Mouse (Mus musculus): Measurements from ENCODE around the gene Gm11127.
A peak's percentile ranks its signal among the peaks of the same experiment; 100 is the strongest.
"Not testable (repeated sequence)": the region's sequence is repeated elsewhere in the genome, so short reads cannot be mapped to it uniquely, and the experiment has no call there.

The Gm11127 gene

DNA sequence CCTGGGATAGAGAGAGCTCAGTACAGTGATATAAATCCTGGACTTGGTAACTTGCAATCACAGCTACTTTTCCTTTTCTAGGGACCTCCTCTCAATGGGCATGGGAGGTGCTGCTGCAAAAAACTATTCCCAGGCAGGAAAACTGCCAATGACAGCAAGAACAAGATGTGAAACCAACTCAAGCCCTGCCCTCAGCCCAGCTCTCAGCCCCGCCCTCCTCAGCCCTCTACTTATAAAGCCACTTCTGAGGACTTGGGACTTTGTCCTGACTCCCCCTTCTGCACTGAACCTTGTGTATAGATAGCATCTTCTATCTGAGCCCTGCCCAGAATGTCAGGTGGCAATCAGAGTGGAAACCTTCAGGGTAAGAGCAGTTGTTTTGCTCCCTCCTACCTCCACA is at the start of gene Gm11127:
Gm11127 (minus strand) TSS at position 10 of the 400 bp plus-strand sequence.
- not testable (repeated sequence) for DNase-seq (ENCODE audit: low read depth, low spot score)

DNA sequence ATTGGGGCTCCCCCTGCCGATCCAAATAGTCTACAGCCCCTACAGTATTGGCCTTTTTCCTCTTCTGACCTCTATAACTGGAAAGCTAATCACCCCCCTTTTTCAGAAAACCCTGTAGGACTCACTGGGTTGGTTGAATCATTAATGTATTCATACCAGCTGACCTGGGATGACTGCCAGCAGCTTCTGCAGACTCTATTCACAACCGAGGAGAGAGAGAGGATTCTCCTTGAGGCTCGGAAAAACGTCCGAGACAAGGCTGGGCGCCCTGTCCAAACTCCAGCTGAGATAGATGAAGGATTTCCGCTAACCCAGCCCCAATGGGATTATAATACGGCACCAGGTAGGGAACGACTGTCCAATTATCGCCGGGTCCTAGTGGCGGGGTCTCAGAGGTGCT is 43.9 kb upstream of the Gm11127 start:
- not testable (repeated sequence) for DNase-seq (ENCODE audit: low read depth, low spot score)

DNA sequence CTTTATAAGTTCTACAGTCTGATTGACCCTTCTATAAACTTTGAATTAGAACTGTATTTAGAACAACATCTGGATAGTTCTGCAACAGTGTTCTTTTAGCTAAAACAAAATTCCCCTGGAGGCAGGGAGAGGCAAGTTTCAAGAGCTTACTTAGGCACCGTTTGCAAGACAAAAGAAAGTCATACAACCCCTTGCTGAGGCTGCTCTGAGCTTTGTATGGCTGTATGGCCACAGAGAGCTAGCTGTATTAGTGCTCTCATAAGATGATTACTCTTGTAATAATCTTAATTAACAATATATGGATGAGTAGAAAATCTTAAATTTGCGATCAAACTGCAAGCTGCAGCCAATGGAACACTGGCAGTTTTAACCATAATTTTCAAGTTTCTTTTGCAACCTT is 41.4 kb upstream of the Gm11127 start:
- DNase-seq (ENCODE audit: low read depth, low spot score) = peak; percentile 89

DNA sequence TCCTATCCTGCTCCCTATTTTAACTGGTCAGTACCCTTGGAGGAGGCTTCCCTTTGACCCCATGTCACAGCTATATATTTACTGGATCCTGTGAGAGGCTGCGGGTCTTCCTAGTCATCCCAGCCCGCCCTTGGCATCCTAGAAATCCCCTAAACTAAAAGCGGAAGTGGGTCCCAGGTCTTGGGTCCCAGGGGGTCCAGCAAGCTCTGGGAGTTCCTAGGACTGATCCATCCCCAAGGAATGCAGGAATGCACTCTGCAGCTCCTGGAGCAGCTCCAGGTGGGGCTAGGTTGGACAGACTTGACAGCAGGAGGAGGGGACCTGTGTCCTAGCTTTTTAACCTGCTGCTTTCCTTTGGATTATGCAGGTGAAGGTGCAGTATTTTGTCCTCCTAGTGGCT is 35.8 kb upstream of the Gm11127 start:
- peak; percentile 83 for DNase-seq (ENCODE audit: low read depth, low spot score)

DNA sequence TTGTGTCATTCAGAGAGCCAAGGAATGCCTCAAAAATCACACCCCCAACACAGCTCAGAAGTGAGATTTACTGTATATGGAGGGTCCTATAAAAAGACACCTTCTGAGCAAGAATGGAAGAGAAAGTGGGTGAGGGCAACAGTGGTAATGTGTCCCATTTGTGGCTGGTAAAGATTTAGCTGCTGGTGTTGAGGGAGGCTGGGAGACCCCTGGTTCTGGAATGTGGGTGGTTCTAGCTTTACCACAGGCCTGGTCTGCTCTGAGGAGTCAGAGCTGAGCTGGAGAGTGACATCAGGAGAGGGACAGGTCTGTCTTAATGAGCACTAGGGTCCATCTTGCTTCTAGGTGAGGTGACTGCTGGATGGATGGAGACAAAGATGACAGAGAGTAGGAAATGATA is 34.3 kb upstream of the Gm11127 start:
- DNase-seq (ENCODE audit: low read depth, low spot score) = not testable (repeated sequence)

DNA sequence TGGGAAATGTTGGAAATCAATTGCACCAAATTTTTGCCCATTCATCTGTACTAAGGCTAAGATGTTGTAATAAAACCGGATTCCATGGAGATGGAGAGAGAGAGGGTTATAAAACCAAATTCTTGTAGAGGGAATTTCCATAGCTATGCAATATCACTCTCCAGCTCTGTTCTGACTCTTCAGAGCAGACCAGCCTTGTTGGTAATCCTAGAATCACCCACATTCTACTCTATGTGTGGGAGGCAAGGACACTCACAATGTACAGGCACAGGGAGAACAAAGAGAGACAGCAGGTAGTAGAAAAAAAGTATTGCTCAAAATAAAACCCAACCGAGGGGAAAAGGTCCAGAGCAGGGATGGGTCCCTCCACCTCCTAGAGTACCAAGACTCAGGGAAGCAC is 33.8 kb upstream of the Gm11127 start:
- not testable (repeated sequence) for DNase-seq (ENCODE audit: low read depth, low spot score)

DNA sequence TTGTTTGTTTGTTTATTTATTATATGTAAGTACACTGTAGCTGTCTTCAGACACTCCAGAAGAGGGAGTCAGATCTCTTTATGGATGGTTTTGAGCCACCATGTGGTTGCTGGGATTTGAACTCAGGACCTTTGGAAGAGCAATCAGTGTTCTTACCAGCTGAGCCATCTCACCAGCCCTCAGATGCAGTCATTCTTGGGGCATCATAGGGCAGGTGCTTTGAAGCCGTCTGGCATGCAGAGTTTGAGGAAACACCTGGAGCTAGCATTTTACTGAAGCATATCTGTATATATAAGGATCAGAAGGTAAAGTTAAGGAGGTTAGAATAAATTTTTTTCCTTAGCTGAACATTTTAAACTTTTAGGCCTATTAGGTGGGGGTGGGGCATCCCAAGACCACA is 27.8 kb upstream of the Gm11127 start:
- DNase-seq (ENCODE audit: low read depth, low spot score) = not testable (repeated sequence)

DNA sequence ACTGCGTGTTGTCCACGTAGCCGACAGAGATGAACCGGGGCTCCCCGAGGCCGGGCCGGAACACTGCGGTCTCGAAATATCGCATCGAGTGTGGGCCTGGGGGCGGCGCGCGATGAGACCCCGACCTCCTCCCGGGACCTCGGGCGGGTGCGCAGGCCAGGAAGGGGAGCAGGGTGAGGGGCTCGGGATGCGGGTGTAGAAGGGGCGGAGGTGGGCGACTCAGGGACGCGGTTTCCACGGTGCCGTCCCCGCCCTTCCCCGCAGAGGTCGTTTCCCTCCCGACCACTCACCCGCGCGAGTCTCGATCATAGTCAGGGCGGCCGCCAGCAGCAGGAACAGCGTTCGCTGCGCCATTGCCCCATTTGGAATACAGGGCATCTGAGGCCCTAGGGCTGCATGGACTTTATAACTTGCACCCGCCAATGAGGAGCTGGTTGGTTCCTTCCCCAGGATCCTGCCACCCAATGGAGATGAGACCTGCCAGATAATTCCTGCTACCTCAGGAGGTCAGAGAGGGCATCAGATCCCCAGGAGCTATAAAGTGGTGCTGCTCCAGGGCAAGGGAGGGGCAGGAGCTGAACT is 25.8 kb upstream of the Gm11127 start:
- DNase-seq (ENCODE audit: low read depth, low spot score) = peak; percentile 54

DNA sequence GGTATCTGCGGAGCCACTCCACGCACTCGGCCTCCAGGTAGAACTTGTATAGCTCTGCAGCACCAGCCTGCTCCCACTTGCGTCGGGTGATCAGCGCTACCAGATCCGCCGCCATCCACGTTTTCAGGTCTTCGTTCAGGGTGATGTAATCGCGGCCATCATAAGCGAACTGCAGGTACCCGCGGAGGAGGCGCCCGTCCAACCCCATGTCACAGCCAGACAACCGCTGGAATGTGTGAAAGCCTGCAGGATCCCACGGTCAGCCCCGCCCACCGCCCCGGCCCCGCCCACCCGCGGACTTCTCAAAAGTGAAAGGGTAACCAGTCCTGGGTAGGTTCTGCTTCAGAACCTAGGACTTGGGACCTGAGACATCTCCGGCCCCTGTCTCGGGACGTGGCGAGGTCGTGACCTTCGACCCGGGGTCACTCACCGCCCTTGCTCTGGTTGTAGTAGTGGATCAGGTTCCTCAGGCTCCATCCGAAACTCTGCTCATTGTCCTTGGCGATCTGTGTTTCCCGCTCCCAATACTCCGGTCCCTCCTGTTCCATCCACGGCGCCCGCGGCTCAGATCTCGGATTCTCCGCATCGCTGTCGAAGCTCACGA is 25.2 kb upstream of the Gm11127 start:
- peak; percentile 94 for DNase-seq (ENCODE audit: low read depth, low spot score)

DNA sequence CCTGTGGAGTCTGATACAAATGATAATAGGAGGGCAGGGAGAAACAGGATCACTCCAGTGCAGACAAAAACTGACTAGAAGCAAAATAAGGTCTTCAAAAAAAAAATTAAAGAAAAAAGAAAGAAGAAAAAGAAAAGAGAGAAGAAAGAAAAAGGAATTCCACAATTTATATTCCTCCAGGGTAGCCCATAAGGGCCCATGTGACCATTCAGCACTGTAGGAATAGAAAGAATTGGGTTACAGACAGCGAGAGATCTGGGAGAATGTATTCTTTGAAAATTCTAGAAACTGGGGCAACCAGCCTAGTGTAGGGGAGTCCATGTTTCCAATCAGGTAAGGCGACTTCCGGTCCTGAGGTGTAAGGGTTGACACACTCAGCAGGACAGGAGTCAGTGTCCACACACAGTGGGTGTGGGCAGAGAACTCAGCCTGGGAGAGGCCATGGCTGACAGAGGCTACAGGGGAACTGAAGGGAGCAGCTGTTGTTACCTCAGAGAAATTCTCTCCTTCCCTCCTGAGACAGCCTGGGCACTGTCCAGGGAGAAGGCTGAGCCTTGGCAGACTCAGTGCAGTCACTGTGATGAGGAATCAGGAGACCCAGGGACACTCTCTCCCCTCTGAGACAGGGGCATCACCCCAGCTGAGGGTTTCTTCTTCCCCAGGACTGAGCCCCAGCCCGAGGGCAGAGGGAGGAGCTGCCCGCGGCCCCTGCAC is 24.5 kb upstream of the Gm11127 start:
- DNase-seq (ENCODE audit: low read depth, low spot score) = not testable (repeated sequence)

DNA sequence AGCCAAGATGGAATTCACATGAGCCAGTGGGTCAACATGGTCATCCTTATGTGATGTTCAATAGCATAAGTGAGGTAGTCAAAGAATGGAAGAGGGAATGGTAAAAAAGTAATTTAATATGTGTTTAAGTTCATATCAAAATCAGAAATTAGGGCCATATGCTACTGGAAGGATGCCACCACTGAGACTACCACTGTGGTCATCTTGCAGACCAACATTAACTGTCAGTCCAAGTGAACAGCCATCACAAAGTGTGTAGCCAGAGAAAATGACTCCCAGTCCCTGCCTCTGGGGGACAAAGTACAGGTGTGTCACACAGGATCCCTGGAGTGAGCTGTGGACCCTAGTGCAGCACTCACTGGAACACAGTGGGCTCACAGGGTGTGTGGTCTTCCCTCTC is 23.7 kb upstream of the Gm11127 start:
- DNase-seq (ENCODE audit: low read depth, low spot score) = not testable (repeated sequence)

DNA sequence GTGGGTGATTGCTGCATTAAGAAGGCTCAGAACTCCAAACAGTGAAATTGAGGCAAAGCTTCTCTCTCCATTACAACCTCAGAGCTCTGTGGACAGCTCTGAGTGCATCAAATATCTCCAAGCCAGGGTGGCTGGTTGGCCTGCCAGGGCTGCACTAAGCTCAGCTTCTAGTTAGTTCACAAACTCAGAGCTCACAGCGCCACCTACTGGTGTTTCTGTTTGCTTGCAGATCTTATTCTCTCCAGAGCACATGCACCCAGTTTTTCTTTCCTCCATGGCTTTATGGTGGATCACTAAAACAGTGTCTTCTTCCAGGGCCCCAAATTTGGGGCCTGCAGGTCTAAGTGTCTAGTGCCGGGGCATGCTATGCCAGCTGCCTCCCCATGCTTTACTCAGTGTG is 2.7 kb upstream of the Gm11127 start:
- DNase-seq (ENCODE audit: low read depth, low spot score) = peak; percentile 93

DNA sequence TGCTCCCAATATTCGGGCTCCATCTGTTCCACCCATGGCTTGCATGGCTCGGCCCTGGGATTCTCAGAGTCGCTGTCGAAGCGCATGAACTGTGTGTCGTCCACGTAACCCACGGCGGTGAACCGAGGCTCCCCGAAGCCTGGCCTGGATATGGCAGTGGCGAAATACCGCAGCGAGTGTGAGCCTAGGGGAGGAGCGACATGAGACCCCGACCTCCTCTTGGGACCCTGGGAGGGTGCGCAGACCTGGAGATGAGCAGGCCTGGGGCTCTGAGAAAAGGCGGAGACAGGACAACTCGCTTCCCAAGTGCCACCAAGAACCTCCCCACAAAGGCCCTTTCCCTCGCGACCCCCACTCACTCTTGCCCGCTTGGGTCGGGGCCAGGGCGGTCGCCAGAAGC is 244 bp downstream of the Gm11127 start:
- not testable (repeated sequence) for DNase-seq (ENCODE audit: low read depth, low spot score)

DNA sequence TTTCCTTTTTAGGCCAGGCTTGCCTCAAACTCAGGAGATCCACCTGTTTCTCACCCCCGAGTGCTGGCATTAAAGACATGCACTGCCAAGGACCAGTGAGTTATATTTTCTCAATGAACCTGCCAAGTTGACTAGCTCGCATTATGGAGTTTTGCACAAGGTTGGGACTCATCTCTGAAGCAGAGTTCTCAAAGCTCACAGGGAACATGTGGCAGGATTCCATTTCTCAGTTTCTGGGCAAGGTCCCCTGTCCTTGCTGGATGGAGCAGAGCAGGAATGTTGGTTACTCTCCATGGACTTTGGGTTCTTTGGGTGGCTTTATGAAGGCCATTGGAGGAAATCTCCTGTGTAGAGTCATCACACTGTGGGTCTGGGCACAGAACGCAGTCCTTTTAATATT is 14.9 kb downstream of the Gm11127 start:
- no peak for DNase-seq (ENCODE audit: low read depth, low spot score)

DNA sequence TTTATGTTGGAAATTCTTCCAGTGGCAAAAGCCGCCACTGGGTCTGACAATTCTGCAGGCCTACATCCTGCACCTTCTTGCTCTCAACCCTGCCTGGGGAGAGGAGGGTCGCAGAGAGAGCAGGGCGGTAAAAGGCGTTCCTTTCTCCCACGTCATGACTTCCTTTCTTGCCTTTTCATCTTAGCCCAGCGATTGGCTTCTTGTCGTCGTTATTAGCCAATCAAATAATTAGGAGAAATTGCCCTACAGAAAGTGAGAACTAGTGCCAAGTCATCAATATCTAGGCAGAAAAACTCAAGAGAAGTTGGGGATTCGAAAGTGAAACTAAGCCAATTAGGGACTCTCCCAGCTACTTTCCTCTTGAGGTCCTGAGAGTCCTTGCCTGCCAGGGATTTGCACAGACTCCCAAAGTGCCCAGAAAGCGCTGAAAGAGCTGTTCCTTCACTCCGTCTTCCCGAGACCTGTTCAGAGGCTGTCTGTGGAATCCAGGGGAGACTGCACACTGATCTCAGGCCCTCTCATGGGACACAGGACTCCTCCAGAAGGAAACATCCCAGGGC is 15.5 kb downstream of the Gm11127 start, which contains the start of the genes H2-T22 and Gm6034:
H2-T22 (minus strand) TSS at position 138 of the 560 bp plus-strand sequence.
Gm6034 (plus strand) TSS at position 352 of the 560 bp plus-strand sequence.
- DNase-seq (ENCODE audit: low read depth, low spot score) = peak; percentile 83

DNA sequence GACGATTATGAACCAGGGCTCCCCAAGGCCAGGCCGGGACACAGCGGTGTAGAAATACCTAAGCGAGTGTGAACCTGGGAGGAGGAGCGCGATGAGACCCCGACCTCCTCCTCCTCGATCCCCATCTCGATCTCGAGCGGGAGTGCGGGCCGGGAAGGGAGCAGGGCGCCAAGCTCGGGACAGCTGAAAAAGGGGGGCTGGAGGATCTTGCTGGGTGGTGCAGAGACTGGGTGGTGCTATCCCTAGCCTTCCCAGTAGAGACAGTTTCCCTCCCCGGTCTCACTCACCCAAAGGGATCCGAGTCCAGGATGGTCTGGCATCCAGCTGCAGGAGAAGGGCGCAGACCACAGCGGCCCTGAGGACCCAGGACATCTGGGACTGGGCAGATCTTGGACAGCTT is 16.1 kb downstream of the Gm11127 start:
- not testable (repeated sequence) for DNase-seq (ENCODE audit: low read depth, low spot score)

DNA sequence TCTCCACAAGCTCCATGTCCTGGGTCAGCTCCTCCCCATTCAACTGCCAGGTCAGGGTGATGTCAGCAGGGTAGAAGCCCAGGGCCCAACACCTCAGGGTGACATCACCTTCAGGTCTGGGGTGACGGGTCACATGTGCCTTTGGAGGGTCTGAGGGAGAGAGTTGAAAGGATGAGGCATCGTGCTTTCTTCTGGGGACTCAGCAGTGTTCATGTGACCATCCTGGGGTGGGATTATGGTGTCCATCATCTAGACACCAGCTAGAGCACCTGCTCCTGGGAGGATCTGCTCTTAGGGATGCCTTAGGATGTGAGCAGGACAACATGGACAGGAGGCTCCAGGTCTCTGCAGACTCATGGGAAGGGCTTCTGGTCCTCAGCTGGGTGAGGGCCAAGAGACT is 17.6 kb downstream of the Gm11127 start:
- DNase-seq (ENCODE audit: low read depth, low spot score) = not testable (repeated sequence)

DNA sequence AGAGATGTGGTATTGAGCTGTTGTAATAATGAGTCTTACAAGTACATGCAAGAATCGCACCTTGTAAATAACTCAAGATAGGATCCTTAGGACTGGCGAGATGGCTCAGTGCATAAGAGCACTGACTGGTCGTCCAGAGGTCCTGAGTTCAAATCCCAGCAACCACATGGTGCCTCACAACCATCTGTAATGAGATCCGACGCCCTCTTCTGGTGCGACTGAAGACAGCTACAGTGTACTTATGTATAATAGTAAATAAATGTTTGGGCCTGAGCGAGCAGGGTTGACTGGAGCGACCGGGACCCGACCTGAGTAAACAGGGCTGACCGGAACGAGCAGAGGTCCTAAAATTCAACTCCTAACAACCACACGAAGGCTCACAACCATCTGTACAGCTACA is 22.0 kb downstream of the Gm11127 start:
- DNase-seq (ENCODE audit: low read depth, low spot score) = not testable (repeated sequence)

DNA sequence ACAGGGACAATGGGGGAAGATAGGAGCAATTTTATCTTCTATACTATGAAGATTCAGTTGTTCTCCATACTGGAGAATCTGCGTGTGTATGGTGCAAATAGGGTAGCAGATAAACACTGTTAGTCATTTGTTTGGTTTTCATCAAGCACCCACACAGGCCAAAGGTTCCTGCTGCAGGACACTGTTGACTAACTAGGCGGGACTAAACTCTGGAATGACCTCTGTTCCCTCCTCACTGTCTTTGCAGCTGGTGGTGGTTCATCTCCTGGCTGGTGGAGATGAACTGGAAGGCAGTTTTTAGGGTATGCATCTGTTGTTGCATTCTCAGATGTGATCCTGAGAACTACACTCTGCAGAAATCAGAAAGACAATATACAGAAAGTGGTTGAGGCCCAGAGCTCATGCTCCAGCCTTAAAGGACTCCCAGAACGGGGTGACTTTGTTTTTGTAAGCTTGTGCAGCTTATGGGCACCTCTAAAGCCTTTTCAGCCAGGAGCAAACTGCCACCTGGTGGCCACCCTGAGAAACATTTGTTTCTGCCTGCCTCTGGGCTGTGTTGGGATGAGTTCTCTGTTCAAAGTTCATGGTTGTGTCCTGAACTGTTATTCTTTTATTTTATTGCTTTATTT is 23.0 kb downstream of the Gm11127 start:
- DNase-seq (ENCODE audit: low read depth, low spot score) = not testable (repeated sequence)

DNA sequence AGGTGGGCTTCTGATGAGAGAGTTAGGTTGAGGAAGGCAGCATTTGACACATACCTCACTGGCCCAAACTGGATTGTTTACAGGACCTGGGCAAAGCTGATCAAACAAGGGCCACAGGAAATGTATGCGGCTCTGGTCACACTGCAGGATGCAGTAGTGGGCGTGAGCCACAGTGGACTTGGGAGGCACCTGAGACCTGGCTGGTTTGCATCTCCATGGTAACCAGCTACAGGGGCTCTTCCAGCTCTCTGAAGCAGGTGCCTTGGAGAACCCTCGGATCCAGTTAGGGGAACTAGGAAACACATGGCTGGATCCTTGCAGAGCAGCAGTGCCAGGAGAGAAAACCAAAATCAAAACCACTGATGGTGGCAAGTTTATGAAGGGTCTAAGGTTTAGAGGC is 23.6 kb downstream of the Gm11127 start:
- not testable (repeated sequence) for DNase-seq (ENCODE audit: low read depth, low spot score)

DNA sequence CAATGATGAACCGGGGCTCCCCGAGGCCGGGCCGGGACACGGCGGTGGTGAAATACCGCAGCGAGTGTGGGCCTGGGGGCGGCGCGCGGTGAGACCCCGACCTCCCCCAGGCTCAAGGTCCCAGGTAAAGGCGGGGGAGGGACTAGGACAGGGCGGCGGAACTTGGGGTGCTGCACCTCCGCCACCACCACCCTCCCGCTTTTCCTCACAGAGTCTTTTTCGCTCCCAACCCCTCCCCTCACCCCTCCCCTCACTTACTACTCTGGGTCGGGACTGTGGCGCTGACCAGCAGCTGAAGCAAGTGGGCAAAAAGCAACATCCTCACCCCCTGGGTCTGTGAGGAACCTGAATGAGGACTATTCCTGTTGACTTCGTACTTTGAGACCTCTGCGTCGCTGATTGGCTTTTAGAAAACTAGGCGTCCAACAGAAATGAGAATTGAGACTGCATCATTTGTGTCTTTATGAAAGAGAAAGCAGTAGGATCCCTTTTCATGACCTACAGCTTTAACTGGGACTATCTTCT is 25.8 kb downstream of the Gm11127 start, which contains the start of gene H2-T23:
H2-T23 (minus strand) TSS at position 505 of the 525 bp plus-strand sequence.
- DNase-seq (ENCODE audit: low read depth, low spot score) = peak; percentile 67

Data from R1 (cell line).